Mouse (Mus musculus) frontal cortex, postnatal 25 days (tissue): ENCODE data around the gene Gm12830.

ENCODE experiments used
- DNase-seq, 2 experiments: peaks; one replicate each; pipeline ENCODE4 v3.0.0; 2022; ENCODE audit warnings: low spot score in 2 of 2

Gm12830 gene

GRCm38 (mm10) chr4:114844600-114844999 lies 23.1 kb downstream of the Gm12830 start:
- DNase-seq, result no peak

GRCm38 (mm10) chr4:114845622-114846021 lies 24.1 kb downstream of the Gm12830 start:
- no peak for DNase-seq

GRCm38 (mm10) chr4:114846723-114847122 lies 25.2 kb downstream of the Gm12830 start:
- DNase-seq, result no peak

- DNase-seq, result no peak
Measured at GRCm38 (mm10) chr4:114853968-114854367, 32.4 kb downstream of the Gm12830 start.

GRCm38 (mm10) chr4:114858426-114858825 lies 36.9 kb downstream of the Gm12830 start:
- no peak for DNase-seq

- no peak for DNase-seq
Measured at GRCm38 (mm10) chr4:114863166-114863565, 41.6 kb downstream of the Gm12830 start.

GRCm38 (mm10) chr4:114869765-114870490 lies 48.4 kb downstream of the Gm12830 start:
- no peak for DNase-seq

- DNase-seq, result no peak
Measured at GRCm38 (mm10) chr4:114876441-114876972, 55.0 kb downstream of the Gm12830 start.

- DNase-seq, result no peak
Measured at GRCm38 (mm10) chr4:114882232-114882631, 60.7 kb downstream of the Gm12830 start.

- DNase-seq, result no peak
Measured at GRCm38 (mm10) chr4:114897853-114898252, 76.3 kb downstream of the Gm12830 start.

GRCm38 (mm10) chr4:114899885-114900284 lies 78.4 kb downstream of the Gm12830 start:
- DNase-seq, result no peak

- DNase-seq, result no peak
Measured at GRCm38 (mm10) chr4:114900866-114901642, 79.5 kb downstream of the Gm12830 start.

GRCm38 (mm10) chr4:114901643-114902351 lies 80.3 kb downstream of the Gm12830 start:
- no peak for DNase-seq

GRCm38 (mm10) chr4:114902641-114903421 lies 81.3 kb downstream of the Gm12830 start:
- DNase-seq, result no peak

GRCm38 (mm10) chr4:114903422-114903782 lies 81.9 kb downstream of the Gm12830 start:
- DNase-seq, result no peak

GRCm38 (mm10) chr4:114905501-114905900 lies 84.0 kb downstream of the Gm12830 start:
- no peak for DNase-seq
